Mouse (Mus musculus) forebrain, embryonic 16.5 days (tissue): Measurements from ENCODE around the gene Foxp4. TPM values are rescaled to one million over a fixed set of nuclear protein-coding genes. Genes with fewer than 3 reads are reported as not detected.

ENCODE experiments used
- ATAC-seq: fragments of 200-750 bp; cut with Nextera tagmentation; 2 replicates; pipeline ENCODE4 v1.8.0; 2017; ENCODE audit warnings: mild to moderate bottlenecking, moderate library complexity
- H3K27ac ChIP-seq: fragments of 300-500 bp; sonication (generic); 2 replicates; pipeline ENCODE4 v1.5.1; 2014; ENCODE audit warnings: low read length, control low read depth
- H3K27me3 ChIP-seq: fragments of 300-500 bp; sonication (generic); replicated peaks from 2 replicates; pipeline ENCODE4 v1.6.1; 2014; ENCODE audit warnings: low read length; ENCODE audit not compliant: control insufficient read depth, insufficient read depth
- H3K36me3 ChIP-seq: fragments of 300-500 bp; sonication (generic); 2 replicates; pipeline ENCODE4 v1.6.1; 2014; ENCODE audit not compliant: control insufficient read depth, insufficient read depth
- H3K4me1 ChIP-seq: fragments of 300-500 bp; sonication (generic); replicated peaks from 2 replicates; pipeline ENCODE4 v1.6.1; 2014; ENCODE audit warnings: low read length; ENCODE audit not compliant: control insufficient read depth, insufficient read depth
- H3K4me2 ChIP-seq: fragments of 300-500 bp; sonication (generic); 2 replicates; pipeline ENCODE4 v1.6.1; 2014; ENCODE audit warnings: mild to moderate bottlenecking, low read length, control low read depth
- H3K4me3 ChIP-seq: fragments of 300-500 bp; sonication (generic); replicated peaks from 2 replicates; pipeline ENCODE4 v1.5.1; 2014; ENCODE audit warnings: mild to moderate bottlenecking, low read length, control low read depth
- H3K9ac ChIP-seq: fragments of 300-500 bp; sonication (generic); replicated peaks from 2 replicates; pipeline ENCODE4 v1.6.1; 2014; ENCODE audit warnings: low read depth, low read length, control low read depth
- H3K9me3 ChIP-seq: fragments of 300-500 bp; sonication (generic); 2 replicates; pipeline ENCODE4 v1.6.1; 2016; ENCODE audit warnings: low read length; ENCODE audit not compliant: control insufficient read depth
- WGBS: fragments of 180-500 bp; shearing (Covaris S2); extraction: QIAGEN DNeasy Blood & Tissue Kit; methylation state at CpG from one replicate; pipeline ENCODE4 v1.1.7; 2014; 5-methylcytosine and 5-hydroxymethylcytosine counted together
- polyA plus RNA-seq: library from polyadenylated mRNA; unstranded; fragments of >200 nt; fragmentation: Nextera tagmentation; extraction: Ambion mirVana; gene quantifications from 2 replicates; pipeline ENCODE4 v1.2.1, GENCODE M21; 2015

Foxp4 gene
- polyA plus RNA-seq, 1 experiment from 2014 or later: 29.1 TPM

- no peak overlapping the region for H3K27ac ChIP-seq
- H3K9me3 ChIP-seq: no peaks in the 10 kb centered on the region
- no peaks in the 10 kb centered on the region for H3K36me3 ChIP-seq
- peaks cover 14% of the 10 kb centered on the region for H3K27me3 ChIP-seq
- no peak for ATAC-seq
- H3K4me1 ChIP-seq: peaks cover 59% of the 10 kb centered on the region
- H3K4me3 ChIP-seq: peak overlapping the region; percentile 68
- WGBS: 4% methylated on average over 21 of the region's 21 CpGs
- peak overlapping the region; percentile 68 for H3K4me2 ChIP-seq
- peak overlapping the region; percentile 80 for H3K9ac ChIP-seq
Measured at GRCm38 (mm10) chr17:47922116-47922515, 2.3 kb downstream of the Foxp4 start.

DNA sequence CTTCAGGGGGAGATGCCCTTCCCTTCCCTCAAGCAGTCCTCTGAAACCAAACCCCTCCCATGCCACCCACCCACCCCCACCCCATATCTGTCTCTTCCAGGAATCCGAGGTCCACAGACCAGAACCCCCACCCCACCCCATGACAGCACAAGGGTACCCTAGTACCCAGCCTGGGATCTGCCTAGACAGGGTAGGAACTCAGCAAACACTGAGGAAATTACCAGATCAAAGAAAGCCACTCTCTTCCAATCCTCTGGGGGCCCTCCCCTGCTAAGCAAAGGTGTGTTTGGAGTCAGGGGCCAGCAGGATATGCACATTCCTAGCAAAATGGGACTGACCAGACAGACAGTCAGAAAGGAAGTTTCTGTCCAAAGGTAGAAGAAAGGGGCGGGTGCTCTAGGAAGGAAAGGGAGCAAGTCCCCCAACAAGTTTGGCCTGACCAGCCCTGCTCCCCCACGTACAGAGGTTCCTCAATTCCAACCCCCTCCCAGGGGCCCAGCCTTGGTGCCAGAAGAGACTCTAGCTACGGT lies 3.2 kb downstream of the Foxp4 start:
- Histone ChIP-seq H3K36me3 (no peaks in the 10 kb centered on the region), H3K27me3 (peaks cover 15% of the 10 kb centered on the region), H3K4me3 (peak overlapping the region; percentile 68), H3K27ac (no peak overlapping the region), H3K4me1 (peaks cover 61% of the 10 kb centered on the region), H3K4me2 (peak overlapping the region; percentile 68), H3K9me3 (no peaks in the 10 kb centered on the region), H3K9ac (peak overlapping the region; percentile 80)
- no peak for ATAC-seq
- 42% methylated on average over 4 of the region's 4 CpGs for WGBS

- H3K9ac ChIP-seq: peak overlapping the region; percentile 30; the same call in 1 of the 2 replicates
Measured at GRCm38 (mm10) chr17:47919826-47920225, 4.6 kb downstream of the Foxp4 start.

GRCm38 (mm10) chr17:47917907-47918306 lies 6.5 kb downstream of the Foxp4 start:
- Histone ChIP-seq H3K9ac (no peak overlapping the region), H3K27ac (no peak overlapping the region), H3K4me2 (no peak overlapping the region), H3K4me1 (peaks cover 72% of the 10 kb centered on the region), H3K36me3 (no peaks in the 10 kb centered on the region), H3K9me3 (no peaks in the 10 kb centered on the region), H3K4me3 (no peak overlapping the region), H3K27me3 (peaks cover 15% of the 10 kb centered on the region)
- ATAC-seq: no peak
- 81% methylated on average over 5 of the region's 5 CpGs for WGBS

More at GRCm38 (mm10) chr17:47919826-47920225, 4.6 kb downstream of the Foxp4 start:
- H3K4me1 ChIP-seq: peaks cover 63% of the 10 kb centered on the region
- 25% methylated on average over 5 of the region's 5 CpGs for WGBS
- ATAC-seq: no peak
- H3K36me3 ChIP-seq: no peaks in the 10 kb centered on the region
- H3K4me2 ChIP-seq: peak overlapping the region; percentile 68
- no peak overlapping the region for H3K27ac ChIP-seq
- peaks cover 15% of the 10 kb centered on the region for H3K27me3 ChIP-seq
- H3K4me3 ChIP-seq: no peak overlapping the region
- H3K9me3 ChIP-seq: no peaks in the 10 kb centered on the region

DNA sequence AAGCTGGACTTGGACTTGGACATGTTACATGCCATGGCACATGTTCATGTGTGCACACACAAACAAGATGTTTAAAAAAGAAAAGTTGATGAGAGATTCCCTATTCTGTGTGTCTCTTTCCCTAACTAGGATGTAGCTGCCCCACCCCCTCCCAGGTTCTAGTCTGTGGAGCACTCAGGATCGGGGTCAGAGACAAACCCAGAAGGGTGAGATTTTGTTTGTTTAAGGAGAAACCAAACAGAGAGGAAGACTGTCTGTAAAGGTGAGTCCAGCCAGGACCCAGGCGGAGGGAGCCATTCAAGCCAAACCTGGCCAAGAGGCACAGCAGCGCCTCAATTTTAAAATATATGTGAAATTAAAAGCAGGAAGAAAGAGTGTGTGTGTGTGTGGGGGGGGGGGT lies 7.2 kb downstream of the Foxp4 start:
- Histone ChIP-seq H3K27ac (no peak overlapping the region), H3K27me3 (peaks cover 17% of the 10 kb centered on the region), H3K36me3 (no peaks in the 10 kb centered on the region), H3K4me2 (no peak overlapping the region), H3K4me1 (peaks cover 67% of the 10 kb centered on the region), H3K4me3 (no peak overlapping the region), H3K9ac (no peak overlapping the region), H3K9me3 (no peaks in the 10 kb centered on the region)
- no peak for ATAC-seq
- 78% methylated on average over 3 of the region's 3 CpGs for WGBS

GRCm38 (mm10) chr17:47914676-47915219 lies 9.7 kb downstream of the Foxp4 start:
- H3K27ac ChIP-seq: peak overlapping the region; percentile 82
- no peaks in the 10 kb centered on the region for H3K9me3 ChIP-seq
- no peak overlapping the region for H3K9ac ChIP-seq
- H3K36me3 ChIP-seq: no peaks in the 10 kb centered on the region
- peaks cover 19% of the 10 kb centered on the region for H3K27me3 ChIP-seq
- peak overlapping the region; percentile 30 for H3K4me2 ChIP-seq
- no peak overlapping the region for H3K4me3 ChIP-seq
- 4% methylated on average over 9 of the region's 9 CpGs for WGBS
- H3K4me1 ChIP-seq: peaks cover 61% of the 10 kb centered on the region
- peak; percentile 81 for ATAC-seq

DNA sequence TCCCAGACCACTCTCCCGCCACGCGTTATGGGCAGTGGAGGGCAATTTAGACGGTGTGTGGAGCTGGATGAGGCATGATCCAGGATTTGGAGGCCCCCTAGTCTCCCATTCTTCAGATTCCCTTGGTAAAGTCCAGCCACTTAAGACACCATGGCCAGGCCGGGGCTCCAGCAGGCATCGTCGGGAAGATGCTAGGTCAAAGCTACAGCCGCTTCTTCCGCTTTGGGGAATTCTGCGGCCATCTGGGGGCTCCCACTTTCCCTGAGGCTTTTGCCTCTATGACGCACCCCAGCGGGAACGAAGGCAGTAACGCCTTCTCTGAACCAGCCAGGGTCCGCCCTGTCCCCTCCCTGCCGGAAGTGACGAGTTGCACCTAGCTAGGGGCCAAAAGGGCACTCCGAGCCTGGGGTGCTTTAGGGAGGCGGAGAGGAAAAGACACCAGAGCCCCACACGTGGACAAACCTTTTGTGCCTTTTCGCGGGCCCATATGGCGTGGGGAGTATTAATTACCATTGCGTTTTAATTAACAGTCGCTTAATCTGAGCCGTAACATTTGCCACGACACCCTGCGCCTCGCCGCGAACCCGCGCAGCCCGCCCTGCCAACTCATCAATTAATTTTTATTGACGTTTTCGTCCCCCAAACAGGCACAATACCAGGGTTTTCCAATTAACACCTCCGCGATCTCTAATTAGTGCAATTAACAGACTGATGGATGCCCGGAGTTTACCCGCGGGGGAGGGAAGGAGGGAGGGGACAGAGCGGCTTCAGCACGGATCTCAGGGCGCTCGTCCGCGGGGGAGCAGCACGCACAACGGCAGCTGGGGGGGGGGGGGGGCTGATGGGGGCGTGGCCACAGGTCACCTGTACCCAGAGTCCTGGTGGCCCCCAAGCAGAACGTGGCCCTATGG lies 15.1 kb downstream of the Foxp4 start:
- peak; percentile 47 for ATAC-seq
- peaks cover 62% of the 10 kb centered on the region for H3K4me1 ChIP-seq
- 7% methylated on average over 49 of the region's 51 CpGs for WGBS

GRCm38 (mm10) chr17:47908079-47908478 lies 16.4 kb downstream of the Foxp4 start:
- no peak overlapping the region for H3K27ac ChIP-seq
- no peaks in the 10 kb centered on the region for H3K9me3 ChIP-seq
- no peak overlapping the region for H3K9ac ChIP-seq
- H3K36me3 ChIP-seq: no peaks in the 10 kb centered on the region
- no peak for ATAC-seq
- peaks cover 53% of the 10 kb centered on the region for H3K4me1 ChIP-seq
- no peak overlapping the region for H3K4me2 ChIP-seq
- H3K4me3 ChIP-seq: no peak overlapping the region
- H3K27me3 ChIP-seq: peaks cover 16% of the 10 kb centered on the region; the same call in 1 of the 2 replicates
- WGBS: 68% methylated on average over 2 of the region's 2 CpGs

More for the DNA sequence above, 15.1 kb downstream of the Foxp4 start:
- Histone ChIP-seq H3K27ac (peak overlapping the region; percentile 65), H3K36me3 (no peaks in the 10 kb centered on the region), H3K4me3 (peak overlapping the region; percentile 42), H3K4me2 (peak overlapping the region; percentile 57), H3K9me3 (no peaks in the 10 kb centered on the region), H3K9ac (peak overlapping the region; percentile 42), H3K27me3 (peaks cover 16% of the 10 kb centered on the region; the same call in 1 of the 2 replicates)

DNA sequence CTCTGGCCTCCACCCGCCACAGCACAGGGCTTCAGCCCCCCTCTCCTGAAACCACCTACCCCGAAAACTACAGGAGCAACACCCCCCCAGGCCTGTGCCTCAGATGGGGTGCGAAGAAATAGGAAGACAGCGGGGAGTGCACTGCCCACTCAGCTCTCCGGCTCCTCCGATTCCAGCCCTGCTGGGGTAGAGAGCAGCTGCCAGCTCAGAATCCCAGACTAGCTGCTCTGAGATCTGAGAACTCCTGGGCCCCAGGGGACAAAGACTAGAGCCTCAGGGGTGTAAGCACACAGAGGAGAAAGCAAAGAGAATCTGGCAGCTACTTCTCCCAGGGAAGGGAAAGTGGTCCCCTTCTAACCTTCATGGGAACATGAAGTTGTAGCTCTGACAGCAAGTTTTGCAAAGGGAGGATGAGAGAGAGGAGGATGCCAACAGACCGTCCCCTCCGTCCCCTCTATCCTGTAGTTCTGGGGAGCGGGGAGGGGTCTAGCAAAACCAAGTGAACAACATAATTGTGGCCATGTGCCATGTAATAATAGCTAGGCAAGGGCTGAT lies 17.0 kb downstream of the Foxp4 start:
- H3K36me3 ChIP-seq: no peaks in the 10 kb centered on the region
- peaks cover 51% of the 10 kb centered on the region for H3K4me1 ChIP-seq
- H3K9me3 ChIP-seq: no peaks in the 10 kb centered on the region
- WGBS: 25% methylated on average over 9 of the region's 9 CpGs
- H3K27ac ChIP-seq: no peak overlapping the region
- H3K9ac ChIP-seq: no peak overlapping the region
- ATAC-seq: no peak
- peaks cover 14% of the 10 kb centered on the region; the same call in 1 of the 2 replicates for H3K27me3 ChIP-seq
- no peak overlapping the region for H3K4me3 ChIP-seq
- no peak overlapping the region for H3K4me2 ChIP-seq
